Mouse (Mus musculus): Measurements from ENCODE around the gene Cym. TPM values are rescaled to one million over a fixed set of nuclear protein-coding genes. Genes with fewer than 3 reads are reported as not detected.

The Cym gene
- polyA plus RNA-seq (2014; fragmentation: Nextera tagmentation; extraction: Ambion mirVana): not detected in 2 replicates

DNA sequence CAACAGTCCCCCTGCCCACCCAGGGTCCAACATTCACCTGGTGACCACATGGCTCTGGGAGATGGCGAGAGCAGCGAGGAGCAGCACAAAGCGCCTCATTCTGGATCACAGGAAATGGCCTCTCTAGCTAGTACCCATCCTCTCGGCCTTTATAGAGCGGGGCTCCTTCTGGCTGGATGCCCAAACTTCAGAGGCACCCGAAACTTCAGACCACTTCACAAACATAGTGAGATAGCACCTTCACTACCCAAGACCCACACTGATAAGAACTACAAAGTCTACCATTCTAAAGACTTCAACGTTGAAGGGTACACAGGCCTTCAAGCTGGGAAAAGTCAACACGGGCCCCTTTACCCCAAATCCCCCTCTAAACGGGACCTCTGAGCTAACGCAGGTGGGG is at the start of gene Cym:
Cym (minus strand) TSS at position 125 of the 400 bp plus-strand sequence.
- H3K4me3 ChIP-seq (ENCODE audit: low read depth, low read length): no peak within 1 kb of the TSS
- 91% methylated on average over 10 of the region's 10 CpGs for WGBS
- no peak within 1 kb of the TSS for H3K27ac ChIP-seq (ENCODE audit: low read depth, low read length)
- H3K27me3 ChIP-seq (ENCODE audit: control insufficient read depth, insufficient read depth, low read length): no peaks in the 10 kb centered on the region
- DNase-seq (ENCODE audit: low spot score) (no peak), ATAC-seq (replicated peaks; ENCODE audit: low FRiP score) (no peak)
- H3K4me2 ChIP-seq (ENCODE audit: low read depth, low read length, severe bottlenecking): no peak within 1 kb of the TSS
- no peaks in the 10 kb centered on the region for H3K4me1 ChIP-seq (replicated peaks; ENCODE audit: control insufficient read depth, insufficient read depth, low read length)
- H3K9ac ChIP-seq (ENCODE audit: low read length): no peak within 1 kb of the TSS
- H3K36me3 ChIP-seq (ENCODE audit: control insufficient read depth, insufficient read depth, low read length): no peaks in the 10 kb centered on the region
- H3K9me3 ChIP-seq (ENCODE audit: control insufficient read depth, low read length): no peaks in the 10 kb centered on the region

DNA sequence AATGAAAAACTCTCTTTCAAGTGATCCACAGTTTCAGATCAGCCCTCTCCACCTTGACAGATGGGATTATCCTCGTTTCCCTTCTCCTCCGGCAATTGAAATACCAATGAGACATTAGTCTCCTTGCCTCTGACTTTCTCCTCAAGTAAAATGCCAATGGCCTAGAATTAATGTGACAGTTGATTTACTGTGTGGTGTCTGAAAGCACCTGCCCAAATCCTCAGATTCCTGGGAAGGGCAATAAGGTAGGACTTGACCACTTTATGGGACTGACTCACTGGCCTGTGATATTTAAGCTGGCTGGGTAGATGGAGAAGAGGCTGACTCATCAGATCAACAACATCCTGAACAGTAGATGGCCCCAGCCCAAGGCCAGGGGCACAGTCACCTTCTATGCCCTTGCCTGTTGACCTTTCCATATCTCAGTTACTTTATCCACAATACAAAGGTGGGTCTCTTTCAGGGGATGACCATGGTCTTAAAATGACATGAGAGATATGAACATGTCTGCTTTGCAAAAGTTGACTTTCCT is 45.3 kb upstream of the Cym start:
- ATAC-seq (replicated peaks; ENCODE audit: low FRiP score) (no peak), DNase-seq (ENCODE audit: low spot score) (peak; percentile 17)
- Histone ChIP-seq H3K9me3 (ENCODE audit: control insufficient read depth, low read length) (no peaks in the 10 kb centered on the region), H3K4me1 (replicated peaks; ENCODE audit: control insufficient read depth, insufficient read depth, low read length) (no peaks in the 10 kb centered on the region), H3K4me2 (ENCODE audit: low read depth, low read length, severe bottlenecking) (no peak overlapping the region), H3K4me3 (ENCODE audit: low read depth, low read length) (no peak overlapping the region), H3K27me3 (ENCODE audit: control insufficient read depth, insufficient read depth, low read length) (no peaks in the 10 kb centered on the region), H3K9ac (ENCODE audit: low read length) (no peak overlapping the region), H3K36me3 (ENCODE audit: control insufficient read depth, insufficient read depth, low read length) (no peaks in the 10 kb centered on the region), H3K27ac (ENCODE audit: low read depth, low read length) (no peak overlapping the region)
- 72% methylated on average over 2 of the region's 2 CpGs for WGBS

DNA sequence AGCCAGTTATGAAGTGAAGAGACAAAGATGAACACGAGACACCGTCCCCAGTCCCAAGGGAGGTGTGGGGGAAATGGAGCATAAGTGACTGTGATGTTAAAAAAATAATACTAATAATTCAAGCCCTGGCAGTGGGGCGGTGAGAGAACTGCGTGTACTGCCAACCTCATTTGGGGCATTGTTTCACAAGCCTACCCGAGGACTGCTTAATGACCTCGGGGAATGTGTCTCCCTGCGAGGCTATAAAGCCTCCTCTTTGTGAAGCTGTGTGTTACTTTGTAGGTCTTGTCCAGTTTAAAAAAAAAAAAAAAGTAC is 40.3 kb upstream of the Cym start:
- DNase-seq (ENCODE audit: low spot score) (peak; percentile 13), ATAC-seq (replicated peaks; ENCODE audit: low FRiP score) (no peak)
- Histone ChIP-seq H3K27ac (ENCODE audit: low read depth, low read length) (no peak overlapping the region), H3K9me3 (ENCODE audit: control insufficient read depth, low read length) (no peaks in the 10 kb centered on the region), H3K9ac (ENCODE audit: low read length) (no peak overlapping the region), H3K4me3 (ENCODE audit: low read depth, low read length) (no peak overlapping the region), H3K4me1 (replicated peaks; ENCODE audit: control insufficient read depth, insufficient read depth, low read length) (no peaks in the 10 kb centered on the region), H3K36me3 (ENCODE audit: control insufficient read depth, insufficient read depth, low read length) (no peaks in the 10 kb centered on the region), H3K27me3 (ENCODE audit: control insufficient read depth, insufficient read depth, low read length) (no peaks in the 10 kb centered on the region), H3K4me2 (ENCODE audit: low read depth, low read length, severe bottlenecking) (no peak overlapping the region)
- 59% methylated on average over 7 of the region's 7 CpGs for WGBS

DNA sequence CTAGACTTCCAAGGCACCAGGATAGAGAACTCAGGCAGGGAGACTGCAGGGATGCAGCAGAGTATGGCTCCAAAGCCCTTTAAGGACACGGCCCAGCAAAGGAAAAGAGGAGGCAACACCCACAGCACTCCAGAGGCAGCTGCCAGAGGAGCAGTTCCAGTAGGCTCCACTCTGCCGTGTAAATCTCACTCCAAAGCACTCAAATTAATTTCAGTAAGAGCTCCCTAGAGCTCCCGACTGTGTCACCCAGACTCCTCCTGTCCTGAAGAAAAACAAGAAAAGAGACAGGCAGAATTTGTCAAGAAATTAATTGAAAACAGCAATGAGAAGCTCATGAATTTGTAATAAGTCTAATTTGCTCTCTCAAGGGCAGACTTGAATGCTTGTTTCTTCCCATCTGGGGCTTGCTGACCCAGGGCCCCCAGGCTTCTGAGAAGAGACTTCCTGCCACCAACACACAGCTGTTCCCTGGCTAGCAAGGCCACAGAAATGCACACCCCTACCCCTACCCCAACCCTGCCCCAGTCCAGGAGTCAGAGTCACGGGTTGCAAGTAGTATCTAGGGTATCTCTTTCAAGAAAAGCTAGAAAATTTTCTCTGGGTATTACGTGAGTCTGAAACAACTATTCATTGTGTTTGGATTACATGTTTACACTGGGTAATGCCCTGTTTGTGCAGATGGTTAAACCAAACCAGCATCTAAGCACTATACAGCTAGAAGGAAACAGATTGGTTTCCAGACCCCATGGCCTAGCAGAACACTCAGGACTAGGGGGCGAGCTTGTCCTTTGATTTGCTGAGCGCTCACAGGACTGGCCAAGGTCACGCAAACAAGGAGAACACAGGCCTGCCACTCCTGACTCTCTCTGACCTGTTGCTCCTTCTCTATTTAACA is 39.7 kb upstream of the Cym start:
- Histone ChIP-seq H3K27ac (ENCODE audit: low read depth, low read length) (no peak overlapping the region), H3K4me1 (replicated peaks; ENCODE audit: control insufficient read depth, insufficient read depth, low read length) (no peaks in the 10 kb centered on the region), H3K4me3 (ENCODE audit: low read depth, low read length) (no peak overlapping the region), H3K9ac (ENCODE audit: low read length) (no peak overlapping the region), H3K27me3 (ENCODE audit: control insufficient read depth, insufficient read depth, low read length) (no peaks in the 10 kb centered on the region), H3K4me2 (ENCODE audit: low read depth, low read length, severe bottlenecking) (no peak overlapping the region), H3K9me3 (ENCODE audit: control insufficient read depth, low read length) (no peaks in the 10 kb centered on the region), H3K36me3 (ENCODE audit: control insufficient read depth, insufficient read depth, low read length) (no peaks in the 10 kb centered on the region)
- ATAC-seq (replicated peaks; ENCODE audit: low FRiP score) (0 out of 2 replicates have a peak, but pooled peaks have one; percentile 39), DNase-seq (ENCODE audit: low spot score) (peak; percentile 52)
- 51% methylated on average over 8 of the region's 8 CpGs for WGBS

DNA sequence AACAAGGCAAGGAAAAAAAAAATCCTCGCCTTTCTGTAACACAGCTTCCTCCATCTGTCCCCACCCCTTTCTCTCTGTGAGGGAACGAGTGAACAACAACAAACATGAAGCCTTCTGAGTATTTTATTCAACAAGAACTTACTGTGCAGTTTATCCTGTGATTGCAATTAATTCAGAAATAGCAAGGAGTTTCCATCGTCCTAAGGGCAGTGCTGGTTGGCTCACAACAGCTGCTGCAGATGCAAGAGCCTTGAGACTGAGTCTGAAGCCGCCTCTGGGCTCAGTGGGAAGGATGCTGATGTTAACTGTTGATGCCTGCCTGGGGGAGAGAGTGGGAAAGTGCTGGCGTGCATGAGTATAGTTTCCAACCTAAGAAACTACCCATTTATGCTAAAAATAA is 36.4 kb upstream of the Cym start:
- no peaks in the 10 kb centered on the region for H3K36me3 ChIP-seq (ENCODE audit: control insufficient read depth, insufficient read depth, low read length)
- H3K27me3 ChIP-seq (ENCODE audit: control insufficient read depth, insufficient read depth, low read length): no peaks in the 10 kb centered on the region
- no peak overlapping the region for H3K27ac ChIP-seq (ENCODE audit: low read depth, low read length)
- no peak overlapping the region for H3K4me2 ChIP-seq (ENCODE audit: low read depth, low read length, severe bottlenecking)
- H3K4me3 ChIP-seq (ENCODE audit: low read depth, low read length): no peak overlapping the region
- WGBS: 69% methylated on average over 5 of the region's 5 CpGs
- H3K4me1 ChIP-seq (replicated peaks; ENCODE audit: control insufficient read depth, insufficient read depth, low read length): no peaks in the 10 kb centered on the region
- ATAC-seq (replicated peaks; ENCODE audit: low FRiP score) (no peak), DNase-seq (ENCODE audit: low spot score) (peak; percentile 32)
- no peaks in the 10 kb centered on the region for H3K9me3 ChIP-seq (ENCODE audit: control insufficient read depth, low read length)
- H3K9ac ChIP-seq (ENCODE audit: low read length): no peak overlapping the region

DNA sequence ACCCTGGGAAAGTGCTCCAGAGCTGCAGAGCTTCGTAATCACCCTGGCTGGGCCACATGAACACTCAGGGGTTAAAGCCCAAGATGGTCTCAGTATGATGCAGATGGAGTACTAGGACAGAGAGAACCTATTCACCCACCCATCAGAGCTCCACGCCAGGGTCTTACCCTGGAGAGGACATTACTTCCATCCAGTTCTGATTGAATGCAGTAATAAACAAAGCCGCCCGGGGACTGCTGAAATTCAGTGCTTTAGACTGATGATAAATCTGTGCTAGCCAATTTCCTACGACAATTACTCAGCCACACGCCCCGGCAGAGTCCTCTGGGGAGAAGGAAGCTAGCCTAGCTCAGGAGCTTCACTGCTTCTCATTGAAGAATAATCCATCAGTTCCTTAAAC is 35.2 kb upstream of the Cym start:
- DNase-seq (ENCODE audit: low spot score) (peak; percentile 47), ATAC-seq (replicated peaks; ENCODE audit: low FRiP score) (no peak)
- Histone ChIP-seq H3K9ac (ENCODE audit: low read length) (no peak overlapping the region), H3K36me3 (ENCODE audit: control insufficient read depth, insufficient read depth, low read length) (no peaks in the 10 kb centered on the region), H3K4me3 (ENCODE audit: low read depth, low read length) (no peak overlapping the region), H3K27ac (ENCODE audit: low read depth, low read length) (no peak overlapping the region), H3K4me1 (replicated peaks; ENCODE audit: control insufficient read depth, insufficient read depth, low read length) (no peaks in the 10 kb centered on the region), H3K4me2 (ENCODE audit: low read depth, low read length, severe bottlenecking) (no peak overlapping the region), H3K27me3 (ENCODE audit: control insufficient read depth, insufficient read depth, low read length) (no peaks in the 10 kb centered on the region), H3K9me3 (ENCODE audit: control insufficient read depth, low read length) (no peaks in the 10 kb centered on the region)
- WGBS: 83% methylated on average over 7 of the region's 7 CpGs

DNA sequence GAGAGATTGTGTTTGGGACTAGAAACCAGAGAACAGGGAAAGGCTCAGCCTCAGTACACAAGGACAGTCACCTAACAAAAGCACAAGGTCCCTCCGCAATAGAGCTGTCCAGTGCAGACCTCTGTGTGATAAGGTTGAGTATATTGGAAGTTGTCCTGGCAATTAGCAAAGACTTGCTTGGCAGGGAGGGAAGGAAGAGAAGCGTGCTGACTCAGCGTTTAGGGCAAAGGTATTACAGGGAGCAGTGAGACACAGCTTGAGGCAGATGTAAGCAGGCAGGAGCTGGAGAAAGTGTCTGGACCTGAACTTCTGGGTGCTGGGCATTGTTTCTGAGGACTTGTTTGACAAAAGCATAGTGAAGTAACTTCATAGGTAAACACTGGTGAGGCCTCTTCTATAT is 34.5 kb upstream of the Cym start:
- 87% methylated on average over 3 of the region's 3 CpGs for WGBS
- H3K36me3 ChIP-seq (ENCODE audit: control insufficient read depth, insufficient read depth, low read length): no peaks in the 10 kb centered on the region
- no peaks in the 10 kb centered on the region for H3K9me3 ChIP-seq (ENCODE audit: control insufficient read depth, low read length)
- H3K9ac ChIP-seq (ENCODE audit: low read length): no peak overlapping the region
- DNase-seq (ENCODE audit: low spot score) (peak; percentile 37), ATAC-seq (replicated peaks; ENCODE audit: low FRiP score) (no peak)
- no peak overlapping the region for H3K4me3 ChIP-seq (ENCODE audit: low read depth, low read length)
- no peak overlapping the region for H3K4me2 ChIP-seq (ENCODE audit: low read depth, low read length, severe bottlenecking)
- no peaks in the 10 kb centered on the region for H3K4me1 ChIP-seq (replicated peaks; ENCODE audit: control insufficient read depth, insufficient read depth, low read length)
- H3K27me3 ChIP-seq (ENCODE audit: control insufficient read depth, insufficient read depth, low read length): no peaks in the 10 kb centered on the region
- H3K27ac ChIP-seq (ENCODE audit: low read depth, low read length): no peak overlapping the region

DNA sequence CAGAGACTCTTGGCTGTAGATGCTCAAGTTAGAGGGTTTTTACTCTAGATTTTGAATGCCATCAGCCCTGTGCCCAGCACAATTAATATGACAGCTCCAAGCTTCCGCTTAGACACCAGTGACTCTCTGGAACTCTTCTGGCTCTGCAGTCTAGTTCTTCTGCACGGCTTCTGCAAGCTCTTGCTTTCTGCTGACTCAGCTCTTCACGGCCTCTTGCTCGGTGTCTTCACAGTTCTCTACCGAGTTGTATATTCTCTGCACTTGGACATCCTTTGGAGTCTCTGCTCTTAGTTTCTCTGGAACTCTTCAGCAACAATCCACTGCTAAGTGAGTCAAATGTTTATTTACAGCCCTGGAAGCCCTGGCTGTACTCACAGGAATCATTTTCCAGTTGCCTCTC is 32.4 kb upstream of the Cym start:
- Histone ChIP-seq H3K9ac (ENCODE audit: low read length) (no peak overlapping the region), H3K9me3 (ENCODE audit: control insufficient read depth, low read length) (no peaks in the 10 kb centered on the region)
- 87% methylated on average over 5 of the region's 5 CpGs for WGBS

DNA sequence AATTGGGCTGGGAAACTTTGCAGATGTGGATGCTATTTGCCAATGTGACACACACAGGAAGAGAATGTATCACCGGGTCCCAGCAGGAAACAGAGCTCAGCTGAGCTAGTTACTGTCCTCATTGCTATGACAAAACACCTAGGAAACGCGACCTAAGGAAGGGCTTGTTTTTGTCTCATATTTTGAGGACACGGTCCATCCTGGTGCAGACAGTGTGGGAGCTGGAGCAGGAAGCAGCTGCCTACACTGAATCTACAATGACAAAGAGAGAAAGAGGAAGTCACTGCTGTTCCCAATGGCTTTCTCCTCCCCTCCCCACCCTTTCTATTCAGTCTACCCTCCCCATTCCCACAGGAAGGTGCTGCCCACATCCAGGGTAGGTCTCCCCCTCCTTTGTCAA is 30.5 kb upstream of the Cym start:
- H3K27ac ChIP-seq (ENCODE audit: low read depth, low read length): no peak overlapping the region
- no peaks in the 10 kb centered on the region for H3K36me3 ChIP-seq (ENCODE audit: control insufficient read depth, insufficient read depth, low read length)
- no peak overlapping the region for H3K4me2 ChIP-seq (ENCODE audit: low read depth, low read length, severe bottlenecking)
- H3K4me1 ChIP-seq (replicated peaks; ENCODE audit: control insufficient read depth, insufficient read depth, low read length): no peaks in the 10 kb centered on the region
- H3K4me3 ChIP-seq (ENCODE audit: low read depth, low read length): no peak overlapping the region
- no peak overlapping the region for H3K9ac ChIP-seq (ENCODE audit: low read length)
- no peaks in the 10 kb centered on the region for H3K9me3 ChIP-seq (ENCODE audit: control insufficient read depth, low read length)
- 76% methylated on average over 4 of the region's 4 CpGs for WGBS
- DNase-seq (ENCODE audit: low spot score) (peak; percentile 31), ATAC-seq (replicated peaks; ENCODE audit: low FRiP score) (no peak)
- no peaks in the 10 kb centered on the region for H3K27me3 ChIP-seq (ENCODE audit: control insufficient read depth, insufficient read depth, low read length)

More for the DNA sequence above, 32.4 kb upstream of the Cym start:
- DNase-seq (ENCODE audit: low spot score) (peak; percentile 4), ATAC-seq (replicated peaks; ENCODE audit: low FRiP score) (no peak)
- Histone ChIP-seq H3K36me3 (ENCODE audit: control insufficient read depth, insufficient read depth, low read length) (no peaks in the 10 kb centered on the region), H3K4me3 (ENCODE audit: low read depth, low read length) (no peak overlapping the region), H3K4me1 (replicated peaks; ENCODE audit: control insufficient read depth, insufficient read depth, low read length) (no peaks in the 10 kb centered on the region), H3K4me2 (ENCODE audit: low read depth, low read length, severe bottlenecking) (no peak overlapping the region), H3K27ac (ENCODE audit: low read depth, low read length) (no peak overlapping the region), H3K27me3 (ENCODE audit: control insufficient read depth, insufficient read depth, low read length) (no peaks in the 10 kb centered on the region)
